Mouse (Mus musculus) kidney, postnatal 10 days (tissue): ENCODE data around the gene Hexim1.

Experiments used
- DNase-seq: peaks from one replicate; pipeline ENCODE4 v3.0.0; 2021; ENCODE audit warnings: mixed read lengths

Hexim1 gene

DNA sequence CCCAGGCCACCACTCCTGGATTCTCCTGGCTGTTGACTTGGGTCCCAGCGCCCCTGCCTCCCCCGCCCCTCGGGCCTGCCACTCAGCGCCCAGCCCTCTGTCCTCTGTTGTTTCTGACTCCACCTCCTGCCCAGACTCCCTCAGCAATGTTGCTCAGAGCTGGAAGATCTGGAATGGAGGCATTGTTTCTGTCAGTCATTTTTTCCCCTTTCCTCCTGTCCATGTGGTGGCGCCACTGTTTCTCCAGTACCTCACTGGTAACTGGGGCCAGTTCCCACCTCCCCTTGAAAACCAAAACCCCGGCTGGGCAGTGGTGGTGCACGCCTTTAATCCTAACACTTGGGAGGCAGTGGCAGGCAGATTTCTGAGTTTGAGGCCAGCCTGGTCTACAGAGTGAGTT lies 45.4 kb downstream of the Hexim1 start:
- DNase-seq: peak; percentile 16

DNA sequence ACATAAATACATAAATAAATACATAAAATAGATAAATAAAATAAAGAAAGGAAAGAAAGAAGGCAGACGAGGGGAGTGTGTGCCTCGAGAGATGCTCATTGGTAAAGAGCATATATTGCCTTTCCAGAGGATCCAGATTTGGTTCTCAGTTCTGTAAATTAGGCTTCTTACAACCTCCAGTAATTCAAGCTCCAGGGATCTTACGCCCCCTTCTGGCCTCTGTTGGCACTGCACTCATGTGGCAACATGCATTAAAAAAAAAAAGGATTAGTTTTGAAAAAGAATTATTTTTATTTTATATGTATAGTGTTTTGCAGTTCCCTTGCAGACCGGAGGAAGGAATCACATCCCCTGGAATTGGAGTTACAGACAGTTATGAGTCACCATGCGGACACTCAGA lies 46.1 kb downstream of the Hexim1 start:
- peak; percentile 53 for DNase-seq

DNA sequence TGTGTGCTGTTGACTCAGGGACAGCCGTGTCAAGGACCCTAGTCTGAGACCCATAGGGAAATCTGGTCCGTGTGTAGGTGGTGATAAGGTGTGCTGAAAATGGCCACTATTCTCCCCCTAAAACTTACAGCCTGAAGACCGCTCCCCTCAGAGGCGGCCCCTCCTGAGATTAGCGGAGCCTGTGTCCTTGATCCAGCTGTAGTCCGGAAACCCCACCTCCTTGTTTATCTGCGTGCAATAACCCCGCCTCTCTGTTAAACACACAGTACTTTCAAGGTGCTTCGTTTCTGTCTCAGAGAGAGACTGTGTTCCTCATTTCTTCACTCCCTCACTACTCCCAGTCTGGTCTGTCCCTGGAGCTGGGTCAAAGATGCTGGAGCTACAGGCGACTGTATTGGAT lies 48.4 kb downstream of the Hexim1 start:
- no peak for DNase-seq

DNA sequence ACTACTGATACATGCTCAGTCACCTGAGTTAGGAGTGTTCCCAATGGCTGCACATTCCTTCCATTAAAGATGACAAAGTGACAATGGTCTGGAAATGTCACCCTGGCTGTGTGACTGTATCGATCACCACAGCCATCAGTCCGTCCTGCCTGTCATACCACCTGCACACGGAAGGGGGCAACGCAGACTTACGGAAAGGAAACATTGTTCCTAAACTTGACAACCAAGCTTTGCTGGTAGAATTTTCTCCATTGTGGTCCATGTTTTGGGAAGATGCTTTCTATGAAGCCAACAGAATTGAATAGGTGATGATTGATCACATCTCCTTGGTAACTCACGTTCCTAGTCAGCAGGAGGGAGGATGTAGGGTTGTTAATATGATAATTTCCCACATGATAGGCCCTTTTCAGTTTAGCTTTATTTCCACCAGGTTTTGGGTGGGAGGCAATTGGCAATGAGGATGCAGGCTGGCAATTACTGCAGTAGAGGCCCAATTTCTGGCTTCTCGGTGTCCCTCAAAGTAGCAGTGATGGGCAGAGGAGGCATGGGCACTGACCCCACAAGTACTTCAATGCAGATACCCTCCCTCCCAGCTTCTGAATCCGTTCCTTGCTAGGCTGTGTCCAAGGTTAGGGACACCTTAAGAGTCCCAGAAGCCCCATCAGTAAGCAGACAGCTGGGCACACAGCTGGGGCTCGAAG lies 52.8 kb downstream of the Hexim1 start:
- DNase-seq: peak; percentile 82
